Mouse (Mus musculus): ENCODE results near the gene Myt1l.
A peak's percentile ranks its signal among the peaks of the same experiment; 100 is the strongest.

Gene Myt1l

DNA sequence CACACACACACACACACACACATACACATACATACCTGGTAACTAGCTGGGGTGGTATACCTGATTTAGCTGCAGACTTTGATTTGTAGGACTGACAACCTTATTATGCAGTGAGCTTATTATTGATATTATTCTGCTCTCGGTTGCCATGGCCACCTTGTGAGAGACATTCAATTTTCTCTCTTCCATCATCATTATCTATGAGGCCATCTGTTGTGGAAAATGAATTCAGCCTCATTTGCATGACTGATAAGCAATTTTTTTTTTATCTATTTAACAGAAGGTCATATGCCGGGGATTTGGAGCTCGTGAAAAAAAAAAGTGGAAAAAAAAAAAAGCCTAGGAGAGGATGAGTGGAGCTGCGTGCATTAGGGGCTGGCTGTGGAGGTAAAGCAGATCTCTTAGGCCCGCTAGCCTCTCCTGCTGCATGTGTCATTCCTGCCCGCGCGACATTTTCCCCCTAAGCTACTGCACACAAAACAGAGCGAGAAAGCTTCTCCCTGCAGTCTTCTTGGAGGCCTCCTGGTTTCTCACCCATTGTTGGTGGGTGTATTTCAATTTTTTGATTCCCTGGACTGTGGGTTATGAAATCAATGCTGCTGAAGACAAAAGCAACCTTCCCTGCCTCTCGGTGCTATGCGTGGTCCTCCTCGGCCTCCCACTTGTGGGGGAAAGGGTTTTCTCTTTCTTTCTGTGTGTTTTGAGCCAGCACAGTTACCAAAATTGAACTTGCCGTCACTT lies at the start of gene Myt1l:
Gene Myt1l, plus strand, starts transcription at position 354 of the 741 bp plus-strand sequence.
- DNase-seq (ENCODE audit: inconsistent ontology term) = no peak

DNA sequence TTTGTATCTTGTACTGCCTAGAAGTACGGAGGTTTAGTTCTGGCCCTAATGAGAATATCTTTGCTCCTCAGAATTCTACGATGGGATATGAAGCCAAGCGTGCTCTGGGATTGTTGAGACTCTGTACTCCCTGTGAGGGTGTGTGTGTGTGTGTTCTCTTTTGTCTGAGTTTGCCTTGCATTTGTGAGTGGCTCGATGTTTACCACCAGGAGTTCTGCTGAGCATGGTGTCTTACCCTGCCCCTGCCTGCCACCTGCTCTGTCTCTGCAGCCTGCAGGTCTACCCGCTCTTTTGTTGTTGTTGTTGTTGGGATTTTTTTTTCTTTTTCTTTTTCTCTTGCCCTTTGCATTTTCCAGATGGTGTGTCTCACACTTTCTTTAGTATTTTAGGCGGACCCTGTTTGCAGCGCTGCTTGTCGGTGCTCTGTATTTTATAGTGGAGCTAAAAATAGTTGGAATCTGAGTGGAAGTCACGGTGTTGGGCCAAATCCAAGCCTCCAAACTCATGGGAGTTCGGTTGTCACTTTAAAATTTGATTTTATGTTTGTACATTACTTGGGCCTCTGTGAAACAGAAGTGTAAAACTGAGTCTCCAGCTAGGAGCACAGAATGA lies 41.7 kb upstream of the Myt1l start:
- DNase-seq (ENCODE audit: inconsistent ontology term) = no peak

DNA sequence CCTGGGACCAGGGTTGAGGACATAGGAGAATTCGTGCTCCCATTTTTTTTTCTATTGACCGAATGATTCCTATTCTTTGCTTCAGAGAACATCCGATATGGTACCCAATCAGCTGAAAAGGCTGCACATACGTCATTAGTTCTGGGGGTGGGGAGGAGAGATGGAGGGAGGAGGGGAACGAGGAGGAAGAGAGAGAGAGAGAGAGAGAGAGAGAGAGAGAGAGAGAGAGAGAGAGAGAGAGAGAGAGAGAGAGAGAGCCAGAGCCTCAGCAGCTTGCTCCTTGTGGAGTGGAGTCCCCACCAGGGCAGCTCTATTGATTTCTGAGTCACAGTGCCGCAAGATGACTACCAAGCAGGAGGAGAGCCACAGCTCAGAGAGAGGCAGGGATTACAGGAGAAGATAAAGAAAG lies 1.9 kb upstream of the Myt1l start:
- no peak for DNase-seq (ENCODE audit: inconsistent ontology term)

DNA sequence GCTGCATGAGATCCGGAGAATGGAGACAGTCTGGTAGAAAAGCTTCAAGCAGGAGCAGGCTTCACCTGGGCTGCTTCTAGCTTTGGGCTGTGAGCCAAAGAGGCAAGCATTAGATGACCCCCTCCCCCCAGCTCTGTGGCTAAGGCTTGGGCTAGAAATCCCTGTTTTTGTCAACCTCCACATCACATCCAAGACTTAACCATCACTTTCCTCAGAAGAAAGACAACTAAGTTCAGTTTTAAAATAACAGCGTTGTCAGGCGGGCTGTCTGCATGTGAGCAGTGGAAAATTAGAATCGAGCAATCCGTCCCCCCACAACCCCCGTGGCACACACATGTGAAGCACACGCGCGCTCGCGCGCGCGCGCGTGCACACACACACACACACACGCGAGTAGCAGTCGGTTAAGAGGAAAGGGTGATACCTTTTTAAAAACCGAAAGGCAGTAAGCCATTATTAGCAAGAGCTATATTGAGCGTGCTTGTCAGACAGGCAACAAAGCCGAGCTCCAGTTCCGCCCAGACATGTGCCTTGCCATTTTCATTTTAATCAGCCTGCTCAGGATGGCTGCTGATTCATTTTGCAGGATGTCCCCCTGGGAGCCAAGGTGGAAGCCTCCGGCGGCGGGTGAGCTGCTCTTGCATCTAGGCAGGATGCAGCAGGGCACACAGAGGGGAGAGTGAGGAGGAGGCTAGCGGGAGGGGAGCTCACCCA lies 979 bp upstream of the Myt1l start:
- no peak for DNase-seq (ENCODE audit: inconsistent ontology term)

DNA sequence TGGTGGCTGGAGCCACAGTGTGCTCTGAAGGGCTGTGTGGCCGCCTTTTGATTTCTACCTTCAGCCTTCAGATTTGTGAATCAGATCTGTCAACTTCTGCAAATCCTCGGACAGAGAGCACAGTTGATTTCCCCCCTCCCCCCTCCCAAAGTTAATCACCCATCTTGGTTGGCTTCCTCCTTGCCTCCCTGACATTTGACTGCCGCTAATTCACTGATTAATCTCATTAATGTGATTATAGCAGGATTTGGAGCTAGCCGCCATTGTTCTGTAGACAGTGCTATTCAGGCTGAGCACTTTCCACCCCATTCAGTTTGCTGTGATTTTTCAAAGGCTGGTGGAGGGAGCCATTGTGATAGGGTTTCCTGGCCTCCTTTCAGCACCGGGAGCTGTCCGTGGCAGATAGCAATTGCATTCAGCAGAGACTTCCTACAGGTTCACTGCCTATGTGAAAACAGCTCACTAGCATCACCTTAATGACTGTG lies 2.1 kb downstream of the Myt1l start:
- DNase-seq (ENCODE audit: inconsistent ontology term) = peak; percentile 43

DNA sequence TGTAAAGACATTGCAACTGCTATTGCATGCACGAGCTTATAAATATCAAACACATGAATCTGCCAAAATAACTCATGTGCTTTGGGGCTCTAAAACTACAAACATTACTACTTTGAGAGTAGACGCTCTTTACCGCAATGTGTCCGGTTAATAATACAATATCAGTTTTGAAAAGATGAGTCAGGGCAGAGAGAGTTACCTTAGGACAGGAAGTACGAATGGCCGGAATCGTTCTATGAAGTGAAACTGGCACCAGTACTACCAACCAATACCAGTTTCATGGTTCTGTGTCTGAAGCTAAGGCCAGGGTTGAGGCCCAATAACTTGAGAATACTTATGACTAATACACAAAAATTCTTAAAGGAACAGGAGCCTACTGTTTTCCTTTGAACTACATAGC lies 2.6 kb downstream of the Myt1l start:
- no peak for DNase-seq (ENCODE audit: inconsistent ontology term)

DNA sequence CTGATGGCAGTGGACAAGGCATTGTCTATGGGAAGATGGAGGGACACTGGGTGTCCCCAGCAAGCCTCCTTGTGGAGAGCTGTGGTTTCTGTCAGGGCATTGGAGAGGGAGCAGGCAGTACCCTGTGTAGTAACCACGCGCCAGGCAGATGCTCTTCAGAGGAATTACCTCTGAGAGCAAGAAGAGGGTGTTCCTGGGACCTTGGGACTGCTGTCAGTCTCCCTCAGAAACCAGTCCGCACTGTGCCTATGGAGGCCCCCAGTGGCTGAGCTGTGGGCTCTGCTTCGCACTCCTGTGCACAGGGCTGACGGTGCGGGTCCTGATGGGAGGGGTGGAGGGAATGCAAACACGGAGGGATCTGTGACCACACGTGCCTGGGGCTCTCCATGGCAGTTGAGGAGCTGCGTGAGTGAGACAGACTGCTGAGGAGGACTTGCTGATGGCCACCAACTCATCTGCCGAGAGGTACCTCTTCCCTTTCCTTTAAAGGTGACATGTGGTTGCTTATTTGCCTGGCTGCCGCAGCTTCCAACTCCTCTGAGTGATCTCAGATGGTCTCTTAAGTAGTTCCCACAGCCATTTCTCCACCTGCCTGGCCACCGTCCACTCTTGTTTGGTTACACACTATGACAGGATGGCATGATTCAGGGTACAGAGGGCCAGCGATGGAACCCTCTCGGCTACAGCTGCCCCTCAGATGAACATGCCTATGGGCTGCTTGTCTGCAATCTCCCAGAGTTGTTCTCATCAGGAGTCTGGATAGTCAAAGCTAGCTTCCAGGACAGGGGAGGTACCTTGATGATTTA lies 5.1 kb downstream of the Myt1l start:
- DNase-seq (ENCODE audit: inconsistent ontology term) = no peak

DNA sequence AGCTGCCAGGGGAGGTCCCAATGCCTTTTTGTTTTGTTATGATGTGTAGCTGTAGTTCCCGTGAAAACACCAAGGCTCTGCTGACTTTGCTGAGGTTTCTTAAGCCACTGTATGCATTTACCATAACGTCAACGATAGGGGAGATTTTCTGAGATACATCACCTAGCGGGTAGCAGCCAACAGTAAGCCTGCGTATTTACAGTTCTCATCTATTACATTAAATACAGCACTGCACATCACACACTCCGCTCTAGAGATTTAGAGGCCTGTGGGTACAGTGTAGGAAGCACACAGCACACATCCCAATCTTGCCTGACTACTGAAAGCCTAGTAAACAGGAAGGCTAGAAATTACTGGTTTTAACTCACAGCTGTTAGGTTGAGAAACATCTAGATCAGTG lies 6.1 kb downstream of the Myt1l start:
- no peak for DNase-seq (ENCODE audit: inconsistent ontology term)

DNA sequence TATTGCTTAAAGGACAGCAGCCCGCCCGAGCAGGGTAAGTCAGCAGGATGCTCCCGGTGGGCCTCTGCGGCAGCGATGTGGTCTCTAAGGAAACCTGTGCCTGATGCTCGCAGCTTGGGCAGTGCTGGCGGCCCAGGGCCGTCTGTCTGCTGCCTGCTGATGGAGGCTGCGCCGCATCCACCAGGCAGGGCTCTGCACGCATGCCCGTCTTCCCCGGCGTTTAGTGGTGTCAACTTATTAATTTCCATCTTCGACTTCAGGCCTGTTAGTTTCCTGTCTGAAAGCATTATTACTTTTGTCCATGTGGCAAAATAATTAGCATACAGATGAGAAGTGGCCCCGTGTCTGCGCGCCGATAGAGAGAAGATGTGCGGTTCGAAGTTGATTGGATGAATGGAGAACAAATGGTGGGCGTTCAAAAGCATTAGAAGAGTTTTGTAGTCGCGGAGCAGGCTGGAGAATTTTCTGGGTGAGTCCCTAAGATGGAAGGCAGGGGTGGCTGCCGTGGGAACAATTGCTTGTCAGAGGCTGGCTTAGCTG lies 6.6 kb downstream of the Myt1l start:
- DNase-seq (ENCODE audit: inconsistent ontology term) = peak; percentile 26

DNA sequence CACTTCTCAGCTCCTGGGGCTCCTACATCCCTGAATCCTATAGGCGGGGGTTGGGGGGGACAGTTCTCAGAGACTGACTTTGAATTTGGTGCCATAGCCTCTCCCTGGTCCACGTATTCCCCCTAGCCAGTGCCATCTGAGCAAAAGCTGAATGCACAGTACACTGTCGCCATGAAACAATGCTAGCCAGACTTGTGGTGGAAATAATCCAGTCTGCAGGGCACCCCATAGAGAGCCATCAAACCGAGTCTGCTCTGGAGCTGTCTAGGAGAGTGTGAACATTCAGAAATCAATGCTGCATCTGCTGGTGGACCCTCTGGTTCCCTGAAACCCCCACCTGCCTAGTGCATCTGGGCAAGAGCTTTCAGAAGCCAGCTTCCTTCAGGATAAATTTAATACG lies 9.7 kb downstream of the Myt1l start:
- no peak for DNase-seq (ENCODE audit: inconsistent ontology term)

DNA sequence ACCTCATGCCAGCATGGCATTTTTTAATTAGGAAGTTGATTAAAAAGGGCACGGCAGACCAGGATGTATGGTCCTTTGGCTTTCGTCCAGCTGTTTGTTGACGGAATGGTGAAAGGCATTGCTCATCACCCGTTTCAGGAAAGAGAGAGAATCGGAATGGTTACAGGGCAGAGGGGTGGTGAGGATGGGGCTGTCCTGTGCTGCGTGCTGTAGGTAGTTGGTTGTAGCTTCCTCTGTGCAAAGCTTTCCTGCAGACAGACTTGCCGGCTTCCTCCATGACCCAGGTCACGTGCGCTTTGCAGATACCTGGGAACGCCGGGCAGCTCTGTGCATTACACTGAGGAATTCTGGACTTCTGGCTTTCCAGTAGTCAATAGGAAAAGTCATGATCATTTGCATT lies 10.3 kb downstream of the Myt1l start:
- DNase-seq (ENCODE audit: inconsistent ontology term) = no peak

DNA sequence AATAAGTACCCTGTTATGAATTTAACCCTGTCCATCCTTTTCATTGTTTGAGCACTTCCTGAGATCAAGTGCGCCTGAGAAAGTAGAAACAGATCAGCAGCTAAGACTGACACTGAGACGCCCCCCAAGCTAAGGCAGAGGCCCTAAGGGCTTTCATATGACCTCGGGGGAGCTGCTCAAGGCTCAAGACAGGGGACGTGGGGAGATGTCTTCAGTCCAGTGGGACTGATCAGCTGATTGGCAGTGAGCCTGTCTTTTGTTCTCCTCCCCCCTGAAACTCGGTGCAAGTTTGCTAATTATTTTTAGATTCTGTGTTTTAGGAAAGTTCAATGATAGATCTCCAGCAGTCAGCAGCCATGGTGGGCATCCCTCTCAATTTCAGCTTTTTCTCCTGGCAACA lies 10.9 kb downstream of the Myt1l start:
- DNase-seq (ENCODE audit: inconsistent ontology term) = no peak

DNA sequence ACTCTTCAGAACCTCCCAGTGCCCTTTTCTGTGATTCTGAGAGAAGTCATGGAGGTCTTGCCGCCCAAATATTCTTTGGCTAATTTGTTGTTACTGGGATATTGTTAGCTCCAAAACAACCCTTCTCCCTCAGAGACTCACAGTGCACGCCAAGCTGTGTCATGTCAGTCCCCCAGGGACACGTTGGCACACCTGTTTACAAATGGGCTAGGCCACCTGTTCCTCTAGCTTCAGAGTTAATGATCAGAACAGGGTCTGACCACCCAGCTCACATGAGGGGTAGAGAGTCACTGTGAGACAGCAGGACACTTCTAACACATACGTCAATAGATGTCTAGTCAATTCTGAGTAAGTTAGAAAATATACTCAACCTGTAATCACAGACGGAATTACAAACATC lies 12.6 kb downstream of the Myt1l start:
- no peak for DNase-seq (ENCODE audit: inconsistent ontology term)

DNA sequence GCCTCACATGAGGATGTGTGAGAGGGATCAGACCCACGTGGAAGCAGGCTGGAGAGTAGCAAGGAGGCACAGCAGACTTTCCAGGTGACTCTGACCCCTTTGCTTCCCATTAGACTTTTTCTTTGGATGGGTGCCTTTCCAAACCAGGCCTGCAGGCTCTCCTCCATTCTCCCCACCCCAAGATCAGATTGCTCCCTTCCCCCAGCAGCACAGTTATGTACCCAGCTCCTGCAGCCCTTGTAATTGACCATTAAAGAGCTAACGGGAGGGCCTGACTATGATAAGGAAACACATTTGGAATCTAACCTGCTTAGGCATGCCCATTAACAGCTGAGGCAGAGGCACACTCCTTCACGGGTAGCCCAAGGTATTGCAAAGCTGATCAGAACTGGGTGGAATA lies 17.9 kb downstream of the Myt1l start:
- no peak for DNase-seq (ENCODE audit: inconsistent ontology term)

DNA sequence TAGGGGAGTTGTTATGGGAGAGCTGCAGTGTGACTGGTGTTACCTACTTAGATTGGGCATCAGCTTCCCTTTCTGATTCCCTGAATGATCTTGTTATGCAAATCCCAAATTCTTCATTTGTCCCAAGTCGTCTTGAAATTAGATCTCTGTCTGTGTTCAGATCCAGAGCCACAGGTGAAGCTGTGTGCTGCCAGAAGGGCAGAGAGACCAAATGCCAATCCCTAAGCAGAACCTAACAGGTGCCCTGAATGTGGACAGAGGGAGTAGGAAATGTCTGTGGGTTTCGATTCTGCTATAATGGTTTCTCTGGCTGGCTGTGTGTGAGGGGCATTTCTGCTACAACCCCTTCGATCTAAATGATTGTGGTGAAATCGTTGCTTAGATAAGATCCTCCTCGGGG lies 18.9 kb downstream of the Myt1l start:
- no peak for DNase-seq (ENCODE audit: inconsistent ontology term)

DNA sequence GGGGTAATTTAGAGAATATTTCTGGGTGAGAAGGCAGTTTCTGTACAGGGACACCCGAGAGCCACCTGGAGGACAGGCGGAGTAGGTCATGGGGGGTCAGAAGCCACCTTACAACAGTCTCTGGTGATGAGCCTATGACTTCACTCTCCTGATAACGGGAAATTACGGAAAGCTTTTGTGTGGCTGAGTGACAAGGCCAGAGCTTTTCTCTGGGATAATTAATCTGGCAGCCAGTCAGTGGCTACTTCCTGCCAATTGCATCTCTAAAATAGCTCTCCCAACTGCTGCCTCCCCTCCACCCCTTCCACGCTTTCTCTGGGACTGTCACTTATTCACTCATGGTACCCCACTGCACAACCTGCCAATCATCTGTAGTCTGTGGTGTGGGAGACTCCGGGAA lies 19.6 kb downstream of the Myt1l start:
- DNase-seq (ENCODE audit: inconsistent ontology term) = peak; percentile 32

DNA sequence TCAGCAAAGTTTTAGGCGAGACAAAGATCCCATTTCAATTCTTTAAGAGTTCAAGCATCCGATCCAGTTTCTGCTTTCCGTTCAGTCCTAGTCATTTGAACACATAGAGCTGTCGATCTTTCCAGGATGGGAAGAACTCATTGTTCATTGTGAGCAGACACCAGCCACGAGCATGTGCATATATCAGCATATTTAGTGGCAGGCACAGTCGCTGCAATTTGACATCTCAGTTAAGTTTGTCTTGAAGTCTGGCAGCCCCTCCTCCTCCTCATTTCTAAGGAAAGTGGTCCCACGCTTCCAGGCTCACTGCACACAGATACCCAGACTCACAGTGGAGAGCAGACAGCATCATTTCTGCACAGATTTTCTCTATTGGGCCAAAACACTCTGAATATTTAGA lies 25.0 kb downstream of the Myt1l start:
- no peak for DNase-seq (ENCODE audit: inconsistent ontology term)

DNA sequence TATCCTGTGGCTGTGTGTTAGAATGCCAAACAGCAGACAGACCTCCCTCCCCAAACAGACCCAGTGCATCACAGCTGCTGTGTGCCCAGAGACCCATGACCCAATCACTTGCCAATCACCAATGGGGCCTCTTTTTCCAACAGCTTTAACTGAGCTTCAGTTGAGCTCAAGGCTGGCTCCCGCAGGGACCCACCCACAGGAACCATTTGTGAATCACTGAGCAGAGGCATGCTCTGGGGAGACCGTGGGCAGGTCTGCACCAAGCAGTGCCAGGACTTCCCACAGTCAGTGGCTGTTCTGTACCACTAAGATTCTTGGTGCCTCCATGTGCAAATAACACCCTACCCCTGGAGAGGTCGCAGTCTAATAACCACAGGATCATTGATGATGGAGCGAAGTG lies 27.5 kb downstream of the Myt1l start:
- no peak for DNase-seq (ENCODE audit: inconsistent ontology term)

DNA sequence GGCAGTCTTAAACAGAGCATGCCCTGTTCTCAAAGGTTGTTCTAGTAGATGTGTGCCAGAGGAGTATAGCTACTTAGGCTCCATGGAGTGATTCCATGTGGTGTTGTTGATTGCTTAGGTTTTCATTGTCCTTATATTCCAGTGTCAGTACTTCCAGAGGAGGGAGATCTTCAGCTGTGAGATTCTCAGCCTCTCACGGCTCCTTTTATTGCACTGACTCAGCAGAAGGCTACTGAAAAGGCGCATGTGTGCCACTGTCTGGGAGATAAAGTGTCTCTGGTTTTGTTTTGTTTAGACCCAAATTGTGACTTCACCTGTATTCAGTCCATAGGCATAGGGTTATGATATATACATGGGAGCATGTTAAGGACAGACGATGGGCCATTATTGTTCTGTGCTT lies 28.2 kb downstream of the Myt1l start:
- DNase-seq (ENCODE audit: inconsistent ontology term) = no peak

DNA sequence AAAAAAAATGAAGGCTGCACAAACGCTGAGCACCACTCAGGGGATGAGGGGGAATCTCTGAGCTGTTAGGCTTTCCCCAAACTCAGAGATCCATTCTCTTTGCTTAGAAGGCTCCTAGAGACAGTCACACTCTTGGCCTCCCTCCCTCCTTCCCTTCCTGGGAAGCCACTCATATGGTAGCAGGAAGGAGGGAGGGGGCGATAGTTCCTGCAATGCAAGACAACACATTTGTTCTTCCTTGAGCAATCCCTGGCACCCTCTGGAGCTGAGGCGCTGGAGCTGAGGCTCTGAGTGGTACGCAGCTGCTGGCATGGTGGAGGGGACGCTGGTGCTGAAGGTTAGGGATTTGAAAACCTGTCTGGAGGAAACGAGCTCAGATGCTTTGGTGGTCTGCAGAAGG lies 28.7 kb downstream of the Myt1l start:
- DNase-seq (ENCODE audit: inconsistent ontology term) = no peak

DNA sequence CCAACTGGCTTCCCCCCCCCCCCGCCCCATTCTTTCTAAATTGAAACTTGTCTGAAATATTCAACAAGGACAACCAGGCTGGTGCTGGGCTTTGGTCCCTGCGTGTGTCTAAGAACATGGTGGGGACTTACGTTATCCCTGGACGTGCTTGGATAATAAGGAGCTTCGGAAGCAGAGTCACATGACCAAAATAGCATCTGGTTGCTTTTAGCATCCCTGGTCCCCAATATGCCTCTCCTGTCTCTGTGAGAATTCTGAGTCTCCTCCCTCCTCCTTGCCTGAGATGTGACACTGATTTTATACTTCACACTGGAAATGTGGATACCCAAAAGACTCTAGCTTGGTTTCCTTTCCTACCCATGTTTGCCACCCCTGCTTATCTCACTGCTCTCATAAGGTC lies 31.6 kb downstream of the Myt1l start:
- no peak for DNase-seq (ENCODE audit: inconsistent ontology term)

DNA sequence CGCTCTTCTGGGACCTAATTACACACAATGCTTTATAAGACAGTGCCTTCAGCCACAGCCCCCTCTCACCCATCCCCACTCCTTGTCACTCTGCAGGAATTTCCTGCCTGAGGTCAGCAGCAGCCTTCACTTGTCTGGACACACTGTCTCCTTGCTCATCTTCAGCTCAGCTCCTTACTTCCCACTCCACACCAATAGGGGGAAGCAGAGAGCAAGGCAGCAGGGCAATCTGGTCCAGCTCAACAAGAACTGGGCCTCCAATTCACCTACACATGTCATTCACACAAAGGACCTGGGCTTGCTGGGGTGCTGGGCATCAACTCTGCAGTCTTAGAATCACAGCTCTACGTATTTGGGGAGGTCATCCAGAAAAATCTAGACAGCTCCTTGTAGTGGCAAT lies 33.0 kb downstream of the Myt1l start:
- no peak for DNase-seq (ENCODE audit: inconsistent ontology term)

Data from Muller cell, postnatal 12 days (primary cell).